Mouse (Mus musculus) spleen, adult 2 months (tissue): ENCODE measurements around the gene Tamm41.

Experiments
- CTCF ChIP-seq: fragments of 200-500 bp; IDR thresholded peaks from 2 replicates; pipeline ENCODE4 v1.5.1; 2011; ENCODE audit warnings: mild to moderate bottlenecking, inconsistent platforms; ENCODE audit not compliant: insufficient read depth, insufficient read length, insufficient replicate concordance; ENCODE audit errors: extremely low read depth
- POLR2A ChIP-seq: fragments of 200-500 bp; IDR thresholded peaks from 2 replicates; pipeline ENCODE4 v1.6.1; 2011; ENCODE audit warnings: low read depth, low read length, inconsistent platforms

DNA sequence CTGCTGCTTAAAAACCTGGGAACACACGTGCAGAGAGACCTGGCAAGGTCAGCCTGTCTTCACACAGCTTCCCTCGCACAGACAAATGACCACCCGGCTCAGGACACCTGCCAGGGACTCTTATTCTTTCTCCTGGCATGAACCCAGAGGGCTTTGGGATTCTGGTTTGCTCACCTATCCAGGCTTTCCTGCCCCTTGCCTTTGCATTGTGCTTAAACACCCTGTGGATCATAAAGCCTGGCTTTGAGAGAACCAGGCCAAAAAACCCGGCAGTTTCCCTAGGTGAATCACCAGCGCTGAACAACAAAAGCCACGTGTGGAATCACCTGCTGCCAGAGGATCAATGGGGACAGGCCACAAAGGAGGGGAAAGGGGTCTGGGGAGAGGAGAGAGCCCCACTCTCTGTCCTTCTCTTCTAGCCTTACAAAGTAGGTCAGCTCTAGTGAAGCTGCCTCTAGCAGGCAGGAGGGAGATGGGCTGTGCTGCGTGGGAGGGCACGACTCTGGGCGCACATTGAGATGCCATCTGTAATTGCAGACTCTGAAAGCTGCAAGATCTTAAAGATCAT is 47.7 kb upstream of the Tamm41 start:
- no peak for TF ChIP-seq CTCF
- TF ChIP-seq POLR2A = no peak
